Mouse (Mus musculus) adrenal gland, adult 8-10 months (tissue): ENCODE measurements at regions not wholly inside any gene's neighbourhood (a gene's known extent, or its start where the extent isn't known, plus 50 kb on each side); places are given as distances from the start of the nearest gene placed in this dataset.

ENCODE experiments used
- DNase-seq: peaks from one replicate; pipeline ENCODE4 v3.0.0; 2022

DNA sequence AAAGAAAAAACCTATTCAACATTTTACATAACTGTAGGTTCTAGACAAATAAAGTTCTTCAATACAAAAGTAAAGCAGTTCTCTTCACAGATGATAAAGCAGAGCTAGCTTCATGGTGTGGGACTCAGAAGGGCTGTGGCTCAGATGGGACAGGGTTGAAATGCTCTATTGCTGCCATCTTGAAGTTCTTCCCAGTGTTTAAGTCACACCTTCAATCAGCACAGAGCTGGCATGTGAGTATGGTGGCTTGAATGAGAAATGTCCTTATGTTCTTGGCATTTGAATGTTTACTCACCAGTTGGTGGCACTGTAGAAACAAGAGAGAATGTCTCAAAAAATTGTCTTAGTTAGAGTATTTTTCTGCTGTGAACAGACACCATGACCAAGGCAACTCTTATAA is 330.9 kb upstream of the 1700056E22Rik start:
- DNase-seq = no peak

GRCm38 (mm10) chr1:184358226-184358568 is 324.1 kb upstream of the 1700056E22Rik start:
- DNase-seq = no peak

- DNase-seq = no peak
Measured at GRCm38 (mm10) chr1:184357474-184358225, 323.5 kb upstream of the 1700056E22Rik start.

DNA sequence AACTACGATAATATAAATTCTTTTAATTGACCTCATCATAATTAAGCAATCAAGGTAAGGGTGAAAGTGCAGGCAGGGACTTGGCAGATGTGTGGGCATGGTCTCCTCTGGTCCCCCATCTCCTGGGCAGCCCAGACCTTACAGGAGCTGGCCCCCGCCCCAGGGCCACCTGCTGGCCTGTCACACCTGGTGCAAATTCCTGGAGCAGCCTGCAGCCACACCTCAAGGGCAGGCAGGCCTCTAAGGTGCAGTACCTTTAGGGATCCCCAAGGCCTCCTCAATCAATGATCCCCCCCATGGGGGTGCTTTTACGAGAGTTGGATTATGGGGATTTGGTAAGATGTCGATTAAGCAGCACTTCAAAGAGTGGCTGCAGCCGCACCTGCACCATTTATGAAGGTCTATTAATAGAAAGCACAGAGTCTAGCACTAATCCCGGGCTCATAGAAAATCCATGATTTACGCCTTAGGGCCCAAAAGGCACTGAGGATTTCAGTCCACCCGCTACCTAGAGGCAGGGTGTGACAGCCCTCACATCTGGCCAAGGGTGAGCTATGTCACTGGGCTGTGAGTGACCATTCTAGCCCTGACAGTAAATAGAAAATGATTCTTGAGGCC is 319.8 kb upstream of the 1700056E22Rik start:
- no peak for DNase-seq

- no peak for DNase-seq
Measured at GRCm38 (mm10) chr1:184351760-184352159, 317.7 kb upstream of the 1700056E22Rik start.

DNA sequence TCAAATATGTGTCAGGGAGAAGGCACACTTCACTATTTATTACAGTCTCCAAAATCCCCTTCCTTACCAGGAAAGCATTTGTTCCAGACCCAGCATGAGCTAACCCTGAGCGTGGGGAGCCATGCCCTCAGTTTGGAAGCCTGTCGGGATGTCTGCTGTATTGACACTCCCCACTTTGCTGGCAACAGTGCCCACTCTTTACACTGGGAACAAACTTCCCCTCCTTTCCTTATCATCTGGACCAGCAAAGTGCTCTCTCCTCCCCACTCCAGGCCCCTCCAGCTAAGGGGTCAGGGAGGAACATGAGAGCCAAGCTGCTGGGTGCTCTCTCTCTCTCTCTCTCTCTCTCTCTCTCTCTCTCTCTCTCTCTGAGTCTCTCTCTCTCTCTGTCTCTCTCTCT is 310.7 kb upstream of the 1700056E22Rik start:
- DNase-seq = no peak

DNA sequence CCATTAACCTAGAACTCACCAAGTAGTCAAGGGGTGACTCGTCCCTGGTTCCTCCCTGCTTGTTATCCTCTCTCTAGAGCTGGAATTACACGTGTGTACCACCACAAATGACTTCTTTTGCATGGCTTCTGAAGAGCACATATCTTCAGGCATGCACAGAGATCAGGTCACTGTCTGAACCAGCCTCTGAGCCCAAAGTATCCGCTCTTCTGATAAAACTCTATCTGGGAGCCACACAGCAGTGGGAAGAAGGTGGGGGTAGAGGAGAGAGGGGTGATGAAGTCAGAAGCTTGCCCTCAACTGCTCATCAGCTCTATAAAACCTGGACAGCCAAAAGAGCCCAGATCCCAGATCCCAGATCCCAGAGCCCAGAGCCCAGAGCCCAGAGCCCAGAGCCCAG is 301.9 kb upstream of the 1700056E22Rik start:
- DNase-seq = no peak

DNA sequence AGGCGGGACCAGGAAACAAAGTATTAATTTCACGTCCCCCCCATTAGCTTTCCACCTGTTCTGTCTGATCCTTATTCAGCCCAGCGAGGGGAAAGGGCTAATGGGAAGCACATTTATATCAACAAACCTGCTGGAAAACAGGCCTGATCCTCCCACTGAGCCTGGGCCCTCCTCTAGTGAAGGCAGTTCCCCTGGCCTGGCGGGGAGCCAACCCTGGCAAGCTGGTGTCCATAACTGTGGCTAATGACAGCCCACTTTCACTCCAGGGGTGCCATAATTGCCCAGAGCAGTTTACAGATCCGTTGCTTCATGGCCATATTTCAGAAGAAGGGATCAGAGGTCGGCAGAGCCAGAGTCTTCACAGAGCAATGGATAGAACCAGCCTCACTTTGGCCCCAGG is 301.2 kb upstream of the 1700056E22Rik start:
- DNase-seq = no peak

GRCm38 (mm10) chr1:184334818-184335217 is 300.7 kb upstream of the 1700056E22Rik start:
- no peak for DNase-seq

DNA sequence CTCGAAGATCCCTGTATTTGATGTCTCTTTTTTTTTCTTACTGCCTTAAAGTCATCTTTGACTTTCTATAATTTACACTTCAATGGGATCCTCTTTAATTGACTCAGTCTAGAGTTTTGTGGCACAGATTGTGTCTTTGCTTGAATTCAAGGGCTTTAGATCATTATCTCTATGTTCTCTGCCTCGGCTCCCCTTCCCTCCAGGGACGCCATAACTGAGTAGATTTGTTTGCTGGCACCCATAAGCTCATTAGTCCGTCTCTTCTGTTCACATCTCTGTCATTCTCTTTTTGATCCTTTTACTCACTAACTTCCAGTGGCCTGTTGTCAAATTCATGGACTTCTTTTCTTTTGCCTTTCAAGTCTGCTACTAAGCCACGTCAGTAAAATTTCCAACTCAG is 299.0 kb upstream of the 1700056E22Rik start:
- DNase-seq = no peak

- DNase-seq = no peak
Measured at GRCm38 (mm10) chr1:184330516-184331350, 296.6 kb upstream of the 1700056E22Rik start.

DNA sequence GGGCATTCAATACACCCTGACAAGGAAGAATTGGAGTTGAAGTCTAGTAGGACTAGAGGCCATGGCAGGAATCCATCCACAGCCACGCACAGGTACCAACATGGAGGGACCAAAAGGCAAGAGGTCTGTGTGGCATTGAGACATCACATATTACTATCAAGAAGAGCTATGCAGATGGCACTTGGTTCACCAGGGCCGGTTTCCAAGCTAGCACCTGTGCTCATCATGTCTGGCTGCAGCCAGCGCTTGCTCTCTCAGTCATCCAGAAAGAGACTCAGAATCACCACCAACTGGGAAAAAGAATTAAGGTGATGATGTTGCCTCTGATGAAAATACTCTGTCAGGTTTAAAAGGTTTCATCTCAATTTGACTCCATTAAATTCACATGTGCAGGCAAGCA is 292.1 kb upstream of the 1700056E22Rik start:
- DNase-seq = no peak

DNA sequence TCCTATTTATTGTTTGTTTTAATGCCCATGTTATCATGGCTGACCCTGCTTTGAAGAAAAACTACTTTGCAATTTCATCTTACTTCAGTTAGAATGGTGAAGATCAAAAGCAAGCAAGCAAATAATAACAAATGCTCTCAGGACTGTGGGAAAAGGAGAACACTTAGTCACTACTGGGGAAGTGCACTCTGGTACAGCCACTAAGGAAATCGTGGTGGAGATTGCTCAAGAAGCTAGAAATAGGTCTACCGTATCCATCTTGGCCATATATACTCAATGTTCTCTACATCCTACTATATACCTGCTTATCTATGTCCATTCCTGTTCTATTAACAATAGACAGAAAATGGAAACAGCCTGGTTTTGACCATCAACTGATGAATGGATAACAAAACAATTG is 290.1 kb upstream of the 1700056E22Rik start:
- DNase-seq = no peak

- no peak for DNase-seq
Measured at GRCm38 (mm10) chr1:184320521-184321177, 286.5 kb upstream of the 1700056E22Rik start.

DNA sequence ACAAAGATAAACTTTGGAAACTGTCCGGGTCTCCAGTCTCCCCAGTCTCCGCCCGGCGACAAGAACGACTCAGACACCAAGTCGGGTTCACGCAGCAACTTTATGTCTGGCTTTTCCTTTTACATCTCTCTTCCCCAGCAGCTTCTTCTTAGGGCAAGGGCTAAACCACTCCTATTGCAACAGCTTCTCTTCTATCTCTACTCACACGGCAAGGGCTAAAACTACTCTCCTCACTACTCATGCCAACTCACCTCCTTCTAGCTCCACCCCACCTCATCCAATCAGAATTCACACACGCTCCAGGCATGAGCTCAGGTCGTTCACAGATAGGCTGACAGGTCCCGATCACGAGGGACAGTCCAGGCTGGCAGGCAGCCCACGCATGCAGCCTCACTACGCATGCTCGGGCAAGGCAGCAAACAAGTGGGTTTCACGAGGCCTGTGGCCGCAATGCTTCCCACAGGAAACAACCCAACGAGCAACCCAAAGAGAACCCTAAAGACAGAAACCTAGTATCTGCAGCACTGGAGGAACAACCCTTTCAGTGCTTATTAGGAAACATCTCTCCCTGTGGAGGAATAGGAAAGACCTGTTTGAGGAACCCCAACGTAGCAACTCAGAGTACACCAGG is 276.2 kb upstream of the 1700056E22Rik start:
- no peak for DNase-seq

DNA sequence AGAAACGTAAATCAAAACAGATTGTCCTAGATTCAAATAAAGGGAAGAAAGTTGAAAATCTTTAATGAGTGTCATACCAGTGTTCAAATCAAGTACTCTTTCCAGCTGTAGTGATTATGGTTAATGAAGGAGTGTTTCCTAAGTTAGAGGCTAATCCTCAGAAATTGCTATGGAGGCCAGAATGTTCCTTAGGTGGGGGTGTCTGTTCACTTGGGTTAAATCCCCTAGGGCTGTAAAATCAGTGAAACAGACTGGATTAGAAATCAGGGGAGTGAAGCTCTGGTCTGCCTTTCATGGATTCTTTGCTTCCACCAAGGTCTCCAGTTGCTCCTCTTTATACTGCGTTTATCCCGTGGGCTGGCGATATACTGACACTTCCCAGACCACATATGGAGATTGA is 270.7 kb upstream of the 1700056E22Rik start:
- DNase-seq = no peak

- no peak for DNase-seq
Measured at GRCm38 (mm10) chr1:184304204-184304603, 270.1 kb upstream of the 1700056E22Rik start.

DNA sequence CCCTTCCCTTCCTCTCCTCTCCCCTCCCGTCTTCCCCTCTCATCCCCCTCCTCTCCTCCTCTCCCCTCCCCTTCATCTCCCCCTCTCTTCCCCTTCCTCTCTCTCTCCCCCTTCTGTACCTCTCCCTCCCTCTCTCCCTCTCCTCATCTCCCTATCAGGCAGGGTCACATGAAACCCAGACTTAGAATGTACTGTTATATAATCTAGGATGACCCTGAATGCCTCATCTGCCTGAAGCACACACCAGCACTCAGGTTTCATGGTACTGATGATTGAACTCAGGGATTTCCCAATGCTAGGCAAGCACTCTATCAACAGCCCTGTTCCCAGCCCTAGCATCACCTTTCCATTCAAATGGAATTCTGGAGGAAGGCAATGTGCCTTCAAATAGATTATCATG is 264.6 kb upstream of the 1700056E22Rik start:
- no peak for DNase-seq

DNA sequence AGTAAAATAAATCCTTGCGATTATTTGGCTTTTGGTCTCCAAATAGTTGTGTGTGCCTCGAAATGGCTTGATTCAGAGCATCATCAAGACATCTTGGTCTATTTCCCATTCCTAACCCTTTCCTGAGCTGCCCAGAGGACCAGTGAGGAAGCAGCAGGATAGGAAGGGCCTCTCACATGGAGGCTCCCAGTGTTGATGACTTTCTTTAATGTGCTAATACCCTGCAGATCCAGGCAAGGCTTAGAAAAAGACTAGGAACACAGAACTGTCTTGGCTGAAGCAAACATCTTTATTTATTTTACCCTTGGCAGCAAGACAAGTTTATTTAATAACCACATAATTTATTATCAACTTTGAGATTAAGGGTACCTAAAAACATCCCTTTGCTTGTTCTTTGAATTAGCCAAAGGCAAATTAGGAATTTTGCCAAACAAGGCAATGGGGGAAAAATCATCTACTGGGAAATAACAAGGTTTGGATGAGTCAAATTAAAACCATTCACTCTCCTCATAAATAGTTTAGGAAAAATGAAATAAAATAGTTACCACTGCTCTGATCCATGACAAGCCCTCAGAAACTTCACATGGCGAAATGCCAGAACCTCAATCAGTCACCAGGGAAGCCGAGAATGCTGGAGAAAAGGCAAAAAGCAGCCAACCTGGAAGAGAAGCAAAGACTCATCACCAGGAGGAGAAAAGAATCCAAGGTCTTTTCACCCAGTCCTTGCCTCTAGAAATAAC is 263.1 kb upstream of the 1700056E22Rik start:
- DNase-seq = no peak

- no peak for DNase-seq
Measured at GRCm38 (mm10) chr1:184291129-184291528, 257.0 kb upstream of the 1700056E22Rik start.

DNA sequence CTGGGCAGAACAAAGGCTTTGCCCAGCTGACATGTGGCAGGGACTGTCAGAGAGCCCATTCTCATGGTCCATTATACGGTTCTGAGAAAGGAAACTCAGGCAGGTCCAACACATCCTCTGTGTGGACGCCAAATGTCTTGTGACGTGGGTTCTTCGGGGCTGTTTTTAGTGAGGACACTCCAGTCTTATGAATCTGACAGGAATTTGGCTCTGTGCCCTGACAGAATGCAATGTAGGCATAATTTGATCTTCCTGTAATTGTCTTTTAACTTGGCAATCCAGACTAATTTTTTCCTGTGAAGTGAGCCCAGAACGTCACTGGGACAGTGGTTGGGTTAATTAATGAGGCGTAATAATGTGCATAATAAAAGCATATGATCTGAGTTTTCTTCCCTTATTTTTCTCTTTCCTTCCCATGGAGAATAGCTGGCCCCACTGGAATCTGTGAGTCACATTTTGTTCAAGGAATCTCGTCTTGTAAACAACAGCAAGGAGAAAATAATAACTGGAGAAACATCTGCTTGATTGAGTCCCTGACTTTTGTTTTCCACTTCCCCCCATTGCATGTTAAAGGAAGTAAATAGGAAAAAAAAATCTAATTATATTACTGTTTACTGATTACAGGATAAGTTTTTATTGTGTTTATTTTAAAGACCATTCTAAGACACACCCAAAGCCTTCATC is 255.8 kb upstream of the 1700056E22Rik start:
- peak; percentile 62 for DNase-seq
